Mouse (Mus musculus): ENCODE measurements around the gene Pcnp. TPM values are rescaled to one million over a fixed set of nuclear protein-coding genes. Genes with fewer than 3 reads are reported as not detected.

The Pcnp gene
- total and polyA plus RNA-seq, 3 experiments = 79.1 to 128 (median 88.5) TPM

GRCm38 (mm10) chr16:56068523-56069070 is 39.1 kb upstream of the Pcnp start:
- no peak overlapping the region for H3K9ac ChIP-seq (ENCODE audit: control insufficient read depth, low read depth, low read length, poor library complexity, severe bottlenecking)
- H3K79me2 ChIP-seq (ENCODE audit: control insufficient read depth, insufficient read depth, low read length, poor library complexity) = no peaks in the 10 kb centered on the region; the same call in 1 of the 2 replicates
- no peaks in the 10 kb centered on the region for H3K9me3 ChIP-seq (replicated peaks; ENCODE audit: insufficient read depth, low read length)
- TF ChIP-seq ZKSCAN1 (IDR thresholded peaks at IDR 0.05; ENCODE audit: low read depth, low read length) (no peak), UBTF (IDR thresholded peaks at IDR 0.05; ENCODE audit: borderline replicate concordance, insufficient read depth, low read depth, low read length) (no peak), MAFK (IDR thresholded peaks at IDR 0.05; ENCODE audit: borderline replicate concordance, low read depth, low read length) (no peak), USF1 (IDR thresholded peaks at IDR 0.05; ENCODE audit: low read depth, low read length) (no peak), TCF12 (IDR thresholded peaks at IDR 0.05; ENCODE audit: low read depth, low read length) (no peak), MAX (IDR thresholded peaks at IDR 0.05; ENCODE audit: low read length) (no peak), POLR2AphosphoS2 (IDR thresholded peaks at IDR 0.05; ENCODE audit: low read length) (no peak), TBP (IDR thresholded peaks at IDR 0.05; ENCODE audit: low read depth, low read length) (no peak), ZC3H11A (IDR thresholded peaks at IDR 0.05; ENCODE audit: low read depth, low read length) (no peak), ETS1 (IDR thresholded peaks at IDR 0.05; ENCODE audit: low read depth, low read length) (no peak), NRF1 (IDR thresholded peaks at IDR 0.05; ENCODE audit: insufficient read depth, low read depth, low read length, poor library complexity, severe bottlenecking) (no peak), MEF2A (IDR thresholded peaks at IDR 0.05; ENCODE audit: extremely low read depth, insufficient replicate concordance, low read depth, low read length, poor library complexity, severe bottlenecking) (no peak), JUND (IDR thresholded peaks at IDR 0.05; ENCODE audit: low read depth, low read length) (no peak), EP300 (IDR thresholded peaks at IDR 0.05; ENCODE audit: low read depth in 1 of 2, low read length in 2 of 2) (no peak), E2F4 (IDR thresholded peaks at IDR 0.05; ENCODE audit: borderline replicate concordance, low read depth, low read length) (no peak), SIN3A (IDR thresholded peaks at IDR 0.05; ENCODE audit: low read length) (no peak)
- peaks cover 11 to 30% of the 10 kb centered on the region in 2 experiments for H3K4me1 ChIP-seq (ENCODE audit: control insufficient read depth in 1 of 2, insufficient read depth in 2 of 2, low read length in 2 of 2)
- no peak for DNase-seq (ENCODE audit: low read depth, low spot score)
- no peaks in the 10 kb centered on the region for H3K27me3 ChIP-seq (ENCODE audit: control insufficient read depth in 1 of 2, insufficient read depth in 2 of 2, low read length in 2 of 2)
- H3K27ac ChIP-seq (ENCODE audit: control insufficient read depth, low read depth, low read length) = no peak overlapping the region
- H3K4me3 ChIP-seq (ENCODE audit: control insufficient read depth in 1 of 2, insufficient read depth in 1 of 2, low read depth in 2 of 2, low read length in 2 of 2) = no peak overlapping the region
- H3K36me3 ChIP-seq (ENCODE audit: control insufficient read depth in 1 of 2, insufficient read depth in 2 of 2, low read length in 2 of 2) = peaks cover 0 to 22% of the 10 kb centered on the region in 2 experiments; a peak in 2 of 4 replicates

GRCm38 (mm10) chr16:56066113-56066512 is 36.6 kb upstream of the Pcnp start:
- Histone ChIP-seq H3K79me2 (ENCODE audit: control insufficient read depth, insufficient read depth, low read length, poor library complexity) (no peaks in the 10 kb centered on the region; the same call in 1 of the 2 replicates), H3K4me3 (ENCODE audit: control insufficient read depth in 1 of 2, insufficient read depth in 1 of 2, low read depth in 2 of 2, low read length in 2 of 2) (no peak overlapping the region), H3K27ac (ENCODE audit: control insufficient read depth, low read depth, low read length) (no peak overlapping the region), H3K9me3 (replicated peaks; ENCODE audit: insufficient read depth, low read length) (no peaks in the 10 kb centered on the region), H3K4me1 (ENCODE audit: control insufficient read depth in 1 of 2, insufficient read depth in 2 of 2, low read length in 2 of 2) (peaks cover 4 to 18% of the 10 kb centered on the region in 2 experiments), H3K9ac (ENCODE audit: control insufficient read depth, low read depth, low read length, poor library complexity, severe bottlenecking) (no peak overlapping the region), H3K27me3 (ENCODE audit: control insufficient read depth in 1 of 2, insufficient read depth in 2 of 2, low read length in 2 of 2) (no peaks in the 10 kb centered on the region), H3K36me3 (ENCODE audit: control insufficient read depth in 1 of 2, insufficient read depth in 2 of 2, low read length in 2 of 2) (peaks cover 0 to 14% of the 10 kb centered on the region in 2 experiments; a peak in 2 of 4 replicates)
- TF ChIP-seq CHD2 (IDR thresholded peaks at IDR 0.05; ENCODE audit: low read length) = no peak
- no peak for TF ChIP-seq POLR2AphosphoS5 (IDR thresholded peaks at IDR 0.05; ENCODE audit: borderline replicate concordance, low read depth, low read length)
- TF ChIP-seq POLR2A (IDR thresholded peaks at IDR 0.05; ENCODE audit: control insufficient read depth in 1 of 2, insufficient read depth in 1 of 2, low read depth in 1 of 2, low read length in 2 of 2, poor library complexity in 1 of 2) = no peak
- no peak for TF ChIP-seq BHLHE40 (IDR thresholded peaks at IDR 0.05; ENCODE audit: borderline replicate concordance, low read depth, low read length)
- no peak for TF ChIP-seq MAFK (IDR thresholded peaks at IDR 0.05; ENCODE audit: borderline replicate concordance, low read depth, low read length)
- TF ChIP-seq TCF12 (IDR thresholded peaks at IDR 0.05; ENCODE audit: low read depth, low read length) = no peak
- no peak for TF ChIP-seq CHD1 (IDR thresholded peaks at IDR 0.05; ENCODE audit: low read depth, low read length)
- no peak for TF ChIP-seq MAZ (IDR thresholded peaks at IDR 0.05; ENCODE audit: low read depth, low read length)
- TF ChIP-seq RAD21 (IDR thresholded peaks at IDR 0.05; ENCODE audit: low read depth, low read length) = no peak
- TF ChIP-seq POLR2AphosphoS2 (IDR thresholded peaks at IDR 0.05; ENCODE audit: low read length) = no peak
- no peak for TF ChIP-seq NRF1 (IDR thresholded peaks at IDR 0.05; ENCODE audit: insufficient read depth, low read depth, low read length, poor library complexity, severe bottlenecking)
- no peak for TF ChIP-seq UBTF (IDR thresholded peaks at IDR 0.05; ENCODE audit: borderline replicate concordance, insufficient read depth, low read depth, low read length)
- no peak for TF ChIP-seq MXI1 (IDR thresholded peaks at IDR 0.05; ENCODE audit: low read depth, low read length)
- no peak for TF ChIP-seq NELFE (IDR thresholded peaks at IDR 0.05; ENCODE audit: low read depth, low read length)
- DNase-seq (ENCODE audit: low read depth, low spot score) = no peak

All from MEL (cell line).